Mouse (Mus musculus) lung, embryonic 16.5 days (tissue): ENCODE measurements around the gene Mov10. TPM values are rescaled to one million over a fixed set of nuclear protein-coding genes. Genes with fewer than 3 reads are reported as not detected.

Source experiments
- ATAC-seq: fragments of 200-750 bp; cut with Nextera tagmentation; 2 replicates; pipeline ENCODE4 v1.8.0; 2017; ENCODE audit warnings: low read depth, mild to moderate bottlenecking, moderate library complexity
- H3K27ac ChIP-seq: fragments of 300-500 bp; sonication (generic); 2 replicates; pipeline ENCODE4 v1.5.1; 2014; ENCODE audit warnings: mild to moderate bottlenecking, control low read depth, low read length
- H3K27me3 ChIP-seq: fragments of 300-500 bp; sonication (generic); 2 replicates; pipeline ENCODE4 v1.6.1; 2014; ENCODE audit warnings: low read depth, low read length, mixed read lengths; ENCODE audit not compliant: control insufficient read depth, insufficient read depth
- H3K36me3 ChIP-seq: fragments of 300-500 bp; sonication (generic); 2 replicates; pipeline ENCODE4 v1.6.1; 2014; ENCODE audit warnings: low read length; ENCODE audit not compliant: control insufficient read depth, insufficient read depth
- H3K4me1 ChIP-seq: fragments of 300-500 bp; sonication (generic); replicated peaks from 2 replicates; pipeline ENCODE4 v1.6.1; 2014; ENCODE audit warnings: low read length, mixed read lengths; ENCODE audit not compliant: control insufficient read depth, insufficient read depth
- H3K4me2 ChIP-seq: fragments of 300-500 bp; sonication (generic); 2 replicates; pipeline ENCODE4 v1.6.1; 2014; ENCODE audit warnings: low read depth, low read length, control low read depth
- H3K4me3 ChIP-seq: fragments of 300-500 bp; sonication (generic); 2 replicates; pipeline ENCODE4 v1.5.1; 2014; ENCODE audit warnings: mild to moderate bottlenecking, low read length, control low read depth
- H3K9ac ChIP-seq: fragments of 300-500 bp; sonication (generic); 2 replicates; pipeline ENCODE4 v1.6.1; 2014; ENCODE audit warnings: low read length, control low read depth
- H3K9me3 ChIP-seq: fragments of 300-500 bp; sonication (generic); 2 replicates; pipeline ENCODE4 v1.6.1; 2016; ENCODE audit warnings: low read length; ENCODE audit not compliant: control insufficient read depth
- WGBS: fragments of 180-500 bp; shearing (Covaris S2); extraction: QIAGEN DNeasy Blood & Tissue Kit; methylation state at CpG from one replicate; pipeline ENCODE4 v1.1.7; 2014; 5-methylcytosine and 5-hydroxymethylcytosine counted together
- polyA plus RNA-seq: library from polyadenylated mRNA; unstranded; fragments of >200 nt; fragmentation: Nextera tagmentation; extraction: Ambion mirVana; gene quantifications from 2 replicates; pipeline ENCODE4 v1.2.1, GENCODE M21; 2015

Mov10 gene
- polyA plus RNA-seq, 1 experiment from 2014 or later, result 56.2 TPM

DNA sequence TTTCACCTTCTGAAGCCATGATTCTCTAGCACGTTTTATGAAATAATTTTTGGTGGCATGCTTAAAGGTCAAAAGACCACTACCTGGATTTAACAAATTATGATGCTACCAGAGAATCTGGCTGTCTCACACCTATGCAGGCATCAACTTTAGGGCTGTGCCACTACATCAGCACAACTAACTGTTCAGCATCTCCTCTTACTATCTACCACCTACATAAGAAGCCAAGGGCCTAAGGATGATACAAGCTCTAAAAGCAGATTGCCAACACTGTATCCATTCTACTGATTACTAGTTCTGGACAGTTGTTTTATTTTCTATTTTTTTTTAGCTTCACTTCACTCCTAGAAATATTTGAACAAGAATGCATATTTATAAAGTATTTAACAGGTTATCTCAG, 36.1 kb upstream of the Mov10 start:
- Histone ChIP-seq H3K4me3 (no peak overlapping the region), H3K27ac (no peak overlapping the region), H3K4me1 (no peaks in the 10 kb centered on the region), H3K9me3 (no peaks in the 10 kb centered on the region), H3K36me3 (peaks cover 6% of the 10 kb centered on the region), H3K9ac (no peak overlapping the region), H3K4me2 (no peak overlapping the region), H3K27me3 (no peaks in the 10 kb centered on the region)
- whole genome bisulfite sequencing, result 77% methylated on average over 1 of the region's 1 CpGs
- no peak for ATAC-seq

DNA sequence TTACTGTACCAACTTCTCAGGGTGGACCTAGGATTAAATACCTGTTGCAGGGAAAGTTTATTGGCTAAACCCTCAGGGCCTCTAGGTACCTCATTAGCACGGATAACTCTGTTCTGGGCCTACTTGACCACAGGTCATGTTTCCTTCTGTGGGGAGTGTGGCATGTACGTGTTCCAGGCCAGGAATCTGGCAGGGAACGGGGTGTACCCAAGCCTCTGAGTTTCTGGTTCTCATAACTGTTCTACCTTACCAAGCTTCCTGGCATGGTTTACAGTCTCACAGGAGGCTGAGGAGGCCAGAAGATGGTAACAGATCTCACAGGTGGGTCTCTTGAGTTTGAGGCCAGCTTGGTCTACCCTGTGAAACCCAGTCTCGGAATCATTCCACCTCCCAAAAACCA, 28.2 kb upstream of the Mov10 start:
- Histone ChIP-seq H3K4me3 (no peak overlapping the region), H3K9me3 (no peaks in the 10 kb centered on the region), H3K27ac (no peak overlapping the region), H3K9ac (no peak overlapping the region), H3K4me2 (no peak overlapping the region), H3K36me3 (peaks cover 16% of the 10 kb centered on the region), H3K4me1 (no peaks in the 10 kb centered on the region), H3K27me3 (no peaks in the 10 kb centered on the region)
- 88% methylated on average over 4 of the region's 4 CpGs for WGBS
- ATAC-seq, result no peak

DNA sequence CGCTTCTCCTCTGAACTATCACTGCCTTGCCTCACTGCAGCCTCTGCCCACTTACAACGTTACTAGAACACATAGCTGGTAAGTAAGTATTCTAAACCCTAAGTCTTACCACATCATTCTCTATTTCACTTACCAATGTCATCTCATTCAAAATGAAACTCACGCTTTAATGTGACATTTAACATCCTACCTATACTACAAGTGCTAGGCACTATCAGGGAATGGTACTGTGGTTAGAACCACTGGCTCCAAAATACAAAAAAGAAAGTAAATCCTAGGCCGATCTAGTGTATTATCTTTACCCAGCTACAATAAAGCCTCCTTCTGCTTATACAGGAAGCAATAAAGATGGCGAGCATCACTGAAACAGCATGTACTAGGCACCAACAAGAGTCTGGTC, 22.7 kb upstream of the Mov10 start:
- no peaks in the 10 kb centered on the region for H3K27me3 ChIP-seq
- WGBS, result 93% methylated on average over 5 of the region's 5 CpGs
- H3K9ac ChIP-seq, result no peak overlapping the region
- H3K4me3 ChIP-seq, result no peak overlapping the region
- H3K27ac ChIP-seq, result no peak overlapping the region
- H3K4me1 ChIP-seq, result no peaks in the 10 kb centered on the region
- no peak for ATAC-seq
- H3K36me3 ChIP-seq, result peaks cover 25% of the 10 kb centered on the region
- H3K4me2 ChIP-seq, result no peak overlapping the region
- no peaks in the 10 kb centered on the region for H3K9me3 ChIP-seq

DNA sequence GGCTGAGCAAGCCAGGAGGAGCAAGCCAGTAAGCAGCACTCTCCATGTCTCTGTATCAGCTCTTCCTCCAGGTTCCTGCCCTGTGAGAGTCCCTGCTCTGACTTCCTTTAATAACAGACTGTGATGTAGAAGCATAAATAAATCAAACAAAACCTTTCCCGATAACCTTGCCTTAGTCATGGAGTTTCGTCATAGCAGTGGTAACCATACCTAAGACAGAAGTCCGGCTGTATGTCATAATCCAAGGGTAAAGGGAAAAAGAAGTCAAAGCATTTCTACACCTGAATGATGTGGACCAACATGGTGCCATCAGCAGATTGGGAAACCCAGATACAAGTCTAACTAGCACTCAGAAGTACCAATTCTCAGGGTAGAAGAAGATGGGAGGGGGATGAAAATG, 17.4 kb upstream of the Mov10 start:
- no peak overlapping the region for H3K27ac ChIP-seq
- no peaks in the 10 kb centered on the region for H3K9me3 ChIP-seq
- H3K4me2 ChIP-seq, result no peak overlapping the region
- no peak overlapping the region for H3K4me3 ChIP-seq
- WGBS, result 83% methylated on average over 3 of the region's 3 CpGs
- H3K36me3 ChIP-seq, result peaks cover 32% of the 10 kb centered on the region
- no peak overlapping the region for H3K9ac ChIP-seq
- no peaks in the 10 kb centered on the region for H3K4me1 ChIP-seq
- H3K27me3 ChIP-seq, result no peaks in the 10 kb centered on the region
- ATAC-seq, result no peak

DNA sequence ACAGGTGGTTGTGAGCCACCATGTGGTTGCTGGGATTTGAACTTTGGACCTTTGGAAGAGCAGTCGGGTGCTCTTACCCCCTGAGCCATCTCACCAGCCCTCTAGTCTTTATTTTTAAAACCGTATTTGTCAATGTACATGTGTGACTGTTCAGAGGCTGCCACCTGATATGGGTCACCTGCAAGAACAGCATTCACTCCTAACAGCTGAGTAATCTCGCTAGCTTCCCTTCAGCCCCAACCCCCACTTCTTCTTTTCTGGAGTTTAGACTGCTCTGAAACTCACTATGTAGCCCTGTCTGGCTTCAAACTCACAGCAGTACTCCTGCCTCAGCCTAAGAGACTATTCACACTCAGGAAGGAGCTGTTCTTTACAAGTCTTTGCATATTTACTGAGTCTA, 4.0 kb upstream of the Mov10 start:
- H3K4me1 ChIP-seq, result peaks cover 7% of the 10 kb centered on the region
- 0 out of 2 replicates have a peak, but pooled peaks cover 8% of the 10 kb centered on the region for H3K36me3 ChIP-seq
- H3K9me3 ChIP-seq, result no peaks in the 10 kb centered on the region
- H3K9ac ChIP-seq, result no peak overlapping the region
- H3K4me3 ChIP-seq, result no peak overlapping the region
- no peak for ATAC-seq
- H3K27me3 ChIP-seq, result no peaks in the 10 kb centered on the region
- no peak overlapping the region for H3K4me2 ChIP-seq
- H3K27ac ChIP-seq, result no peak overlapping the region
- WGBS, result 67% methylated on average over 3 of the region's 3 CpGs

DNA sequence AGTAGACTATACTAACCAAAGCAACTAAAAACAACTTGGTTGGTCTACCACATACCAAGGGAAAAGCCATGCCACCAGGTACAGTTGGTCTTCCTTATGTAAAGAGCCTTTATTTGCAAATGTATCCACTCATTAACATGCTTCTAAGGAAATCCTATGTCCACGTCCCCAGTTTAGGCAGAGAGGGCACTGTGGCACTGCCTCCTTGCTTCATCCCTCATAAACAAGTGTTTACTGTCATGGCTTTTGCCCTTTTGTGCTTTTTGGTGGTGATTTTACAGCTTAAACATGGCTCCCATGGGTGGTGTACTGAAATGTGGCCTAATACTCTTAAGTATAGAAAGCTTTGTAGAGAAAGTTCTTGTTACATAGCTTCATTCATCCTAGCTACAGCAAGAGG, 2.1 kb upstream of the Mov10 start:
- Histone ChIP-seq H3K9me3 (no peaks in the 10 kb centered on the region), H3K9ac (no peak overlapping the region), H3K27ac (no peak overlapping the region), H3K4me3 (no peak overlapping the region), H3K27me3 (no peaks in the 10 kb centered on the region), H3K36me3 (no peaks in the 10 kb centered on the region), H3K4me2 (no peak overlapping the region), H3K4me1 (peaks cover 20% of the 10 kb centered on the region)
- no peak for ATAC-seq
- WGBS, result 65% methylated on average over 1 of the region's 1 CpGs

DNA sequence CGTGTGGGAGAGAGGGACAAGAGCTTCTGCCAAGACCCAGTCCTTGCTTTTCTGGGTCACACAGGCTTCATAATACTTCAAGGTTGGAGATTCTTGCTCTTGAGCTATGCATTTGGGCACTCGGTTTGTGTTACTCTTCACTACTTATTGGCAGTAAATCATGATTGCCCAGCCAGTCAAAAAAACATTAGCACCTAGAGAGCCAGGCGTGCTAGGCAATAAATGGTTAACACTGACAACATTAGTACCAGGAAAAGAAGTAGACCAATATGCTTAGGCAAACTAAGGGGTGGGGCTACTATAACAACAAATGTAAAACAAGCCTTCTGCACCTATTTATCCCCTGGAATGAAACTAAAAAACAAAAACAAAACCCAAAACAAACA, 379 bp upstream of the Mov10 start:
- peak overlapping the region; percentile 94 for H3K27ac ChIP-seq
- no peaks in the 10 kb centered on the region for H3K36me3 ChIP-seq
- peak overlapping the region; percentile 54 for H3K4me2 ChIP-seq
- H3K27me3 ChIP-seq, result no peaks in the 10 kb centered on the region
- H3K9ac ChIP-seq, result peak overlapping the region; percentile 93
- H3K9me3 ChIP-seq, result no peaks in the 10 kb centered on the region
- H3K4me3 ChIP-seq, result peak overlapping the region; percentile 88
- no peak for ATAC-seq
- 8% methylated on average over 3 of the region's 3 CpGs for WGBS
- peaks cover 20% of the 10 kb centered on the region for H3K4me1 ChIP-seq

DNA sequence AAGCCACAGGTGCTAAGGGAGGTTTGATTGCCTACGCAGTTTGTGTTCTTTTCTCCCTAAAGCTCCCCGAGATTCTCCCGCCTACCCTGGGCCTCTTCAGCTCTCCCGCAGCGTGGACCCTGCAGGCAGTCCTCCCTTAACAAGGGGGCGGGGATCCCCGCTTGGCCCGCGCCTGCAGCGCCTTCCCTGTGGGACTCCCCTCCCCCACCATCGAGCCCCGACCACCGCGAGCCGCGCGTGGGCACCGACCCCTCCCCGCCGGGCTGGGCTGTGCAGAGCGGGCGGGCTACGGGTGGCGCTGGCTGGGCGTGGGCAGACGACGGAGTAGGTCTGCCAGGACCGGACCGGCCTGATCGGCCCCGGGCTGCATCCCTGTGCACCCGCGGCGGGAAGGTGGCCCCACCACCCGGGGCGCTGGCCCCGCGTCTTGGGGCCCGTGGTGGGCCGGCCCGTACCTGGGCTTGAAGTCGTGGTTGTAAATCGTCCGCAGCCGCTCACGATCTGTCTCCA, 827 bp downstream of the Mov10 start:
- Histone ChIP-seq H3K4me3 (peak overlapping the region; percentile 88), H3K4me1 (peaks cover 20% of the 10 kb centered on the region)
- whole genome bisulfite sequencing, result under 1% methylated on average over 46 of the region's 46 CpGs

DNA sequence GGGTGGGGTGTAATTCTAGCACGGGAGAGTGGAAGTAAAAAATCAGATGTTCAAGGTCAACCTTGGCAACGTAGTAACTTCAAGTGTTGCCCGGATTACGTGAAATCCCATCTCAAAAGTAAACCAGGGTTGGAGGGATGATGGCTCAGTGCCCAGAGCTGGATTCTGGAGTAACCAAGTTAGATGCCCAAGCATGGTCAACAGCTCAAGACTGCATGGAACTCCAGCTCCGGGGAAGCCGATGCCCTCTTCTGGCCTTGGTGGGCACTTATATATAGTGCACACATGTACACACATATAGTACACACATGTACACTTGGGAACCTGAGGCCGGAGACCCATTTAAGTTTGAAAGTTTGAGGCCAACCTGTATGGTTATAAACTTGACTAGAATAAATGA, 2.2 kb downstream of the Mov10 start:
- WGBS, result 90% methylated on average over 7 of the region's 7 CpGs
- Histone ChIP-seq H3K9me3 (no peaks in the 10 kb centered on the region), H3K27ac (no peak overlapping the region), H3K4me2 (no peak overlapping the region), H3K4me1 (peaks cover 20% of the 10 kb centered on the region), H3K27me3 (no peaks in the 10 kb centered on the region), H3K9ac (no peak overlapping the region), H3K36me3 (no peaks in the 10 kb centered on the region), H3K4me3 (no peak overlapping the region)
- no peak for ATAC-seq

More for the DNA sequence above, 827 bp downstream of the Mov10 start:
- Histone ChIP-seq H3K9ac (peak overlapping the region; percentile 93), H3K27ac (peak overlapping the region; percentile 94), H3K9me3 (no peaks in the 10 kb centered on the region), H3K36me3 (no peaks in the 10 kb centered on the region), H3K4me2 (peak overlapping the region; percentile 54), H3K27me3 (no peaks in the 10 kb centered on the region)
- peak; percentile 71 for ATAC-seq

DNA sequence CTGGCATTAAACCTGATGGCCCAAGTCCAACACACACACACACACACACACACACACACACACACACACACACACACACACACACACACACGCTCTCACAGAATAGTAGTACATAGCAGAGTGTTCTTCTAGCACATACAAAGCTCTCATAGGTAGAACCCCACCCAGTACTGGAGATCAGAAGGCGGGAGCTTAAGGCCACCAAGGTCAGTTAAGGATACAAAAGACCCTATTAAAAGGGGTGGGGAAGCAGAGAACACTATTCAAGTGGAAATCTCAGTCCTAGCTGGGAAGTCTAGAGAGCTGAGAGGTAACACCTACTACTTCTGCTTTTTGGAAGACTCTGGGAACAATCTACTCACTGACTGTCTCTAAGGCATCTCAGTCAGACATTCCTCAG, 3.0 kb downstream of the Mov10 start:
- Histone ChIP-seq H3K9ac (no peak overlapping the region), H3K4me1 (peaks cover 20% of the 10 kb centered on the region), H3K4me3 (no peak overlapping the region), H3K4me2 (no peak overlapping the region), H3K27ac (no peak overlapping the region), H3K27me3 (no peaks in the 10 kb centered on the region), H3K9me3 (no peaks in the 10 kb centered on the region), H3K36me3 (no peaks in the 10 kb centered on the region)
- ATAC-seq, result no peak
- WGBS, result 76% methylated on average over 2 of the region's 2 CpGs
